Mouse (Mus musculus): ENCODE results near the gene F12. TPM values are rescaled to one million over a fixed set of nuclear protein-coding genes. Genes with fewer than 3 reads are reported as not detected.

The F12 gene
- polyA plus RNA-seq, 1 experiment from 2014 or later = 0.41 TPM

GRCm38 (mm10) chr13:55451785-55452549, 25.4 kb upstream of the F12 start:
- DNase-seq (ENCODE audit: low spot score) (peak; percentile 73), ATAC-seq (ENCODE audit: low FRiP score, low TSS enrichment) (peak; percentile 59)
- TF ChIP-seq CTCF (IDR thresholded peaks at IDR 0.05; ENCODE audit: low read depth) (no peak), EP300 (optimal IDR thresholded peaks at IDR 0.05) (no peak)
- no peak overlapping the region for H3K4me2 ChIP-seq (replicated peaks; ENCODE audit: low read depth)
- H3K27me3 ChIP-seq (ENCODE audit: control insufficient read depth, insufficient read depth, low read length) = no peaks in the 10 kb centered on the region
- H3K4me3 ChIP-seq (ENCODE audit: low read depth, low read length) = no peak overlapping the region
- peaks cover 15% of the 10 kb centered on the region for H3K36me3 ChIP-seq (ENCODE audit: control insufficient read depth, insufficient read depth, low read length)
- H3K27ac ChIP-seq (replicated peaks) = 0 out of 2 replicates have a peak overlapping the region, but pooled peaks have one; percentile 25
- no peak overlapping the region for H3K9ac ChIP-seq (ENCODE audit: low read length)
- no peaks in the 10 kb centered on the region for H3K4me1 ChIP-seq (replicated peaks; ENCODE audit: control insufficient read depth, insufficient read depth)
- no peaks in the 10 kb centered on the region for H3K9me3 ChIP-seq (ENCODE audit: control insufficient read depth, low read length)
- 71% methylated on average over 16 of the region's 16 CpGs for WGBS

GRCm38 (mm10) chr13:55451296-55451695, 24.7 kb upstream of the F12 start:
- Histone ChIP-seq H3K4me2 (replicated peaks; ENCODE audit: low read depth) (no peak overlapping the region), H3K4me1 (replicated peaks; ENCODE audit: control insufficient read depth, insufficient read depth) (no peaks in the 10 kb centered on the region; the same call in 1 of the 2 replicates), H3K27ac (replicated peaks) (0 out of 2 replicates have a peak overlapping the region, but pooled peaks have one; percentile 25), H3K4me3 (ENCODE audit: low read depth, low read length) (no peak overlapping the region), H3K27me3 (ENCODE audit: control insufficient read depth, insufficient read depth, low read length) (no peaks in the 10 kb centered on the region), H3K36me3 (ENCODE audit: control insufficient read depth, insufficient read depth, low read length) (peaks cover 15% of the 10 kb centered on the region), H3K9ac (ENCODE audit: low read length) (no peak overlapping the region), H3K9me3 (ENCODE audit: control insufficient read depth, low read length) (no peaks in the 10 kb centered on the region)
- no peak for TF ChIP-seq CTCF (IDR thresholded peaks at IDR 0.05; ENCODE audit: low read depth)
- WGBS = 79% methylated on average over 10 of the region's 10 CpGs
- DNase-seq (ENCODE audit: low spot score) = no peak
- no peak for ATAC-seq (ENCODE audit: low FRiP score, low TSS enrichment)

GRCm38 (mm10) chr13:55450511-55450980, 24.0 kb upstream of the F12 start:
- H3K36me3 ChIP-seq (ENCODE audit: control insufficient read depth, insufficient read depth, low read length) = peaks cover 15% of the 10 kb centered on the region
- H3K4me1 ChIP-seq (replicated peaks; ENCODE audit: control insufficient read depth, insufficient read depth) = no peaks in the 10 kb centered on the region; the same call in 1 of the 2 replicates
- 87% methylated on average over 11 of the region's 11 CpGs for WGBS
- no peaks in the 10 kb centered on the region for H3K9me3 ChIP-seq (ENCODE audit: control insufficient read depth, low read length)
- no peak overlapping the region for H3K4me3 ChIP-seq (ENCODE audit: low read depth, low read length)
- H3K27ac ChIP-seq (replicated peaks) = 0 out of 2 replicates have a peak overlapping the region, but pooled peaks have one; percentile 4
- DNase-seq (ENCODE audit: low spot score) (no peak), ATAC-seq (ENCODE audit: low FRiP score, low TSS enrichment) (no peak)
- TF ChIP-seq CTCF (IDR thresholded peaks at IDR 0.05; ENCODE audit: low read depth) (no peak), EP300 (optimal IDR thresholded peaks at IDR 0.05) (no peak)
- no peak overlapping the region for H3K4me2 ChIP-seq (replicated peaks; ENCODE audit: low read depth)
- no peaks in the 10 kb centered on the region for H3K27me3 ChIP-seq (ENCODE audit: control insufficient read depth, insufficient read depth, low read length)
- no peak overlapping the region for H3K9ac ChIP-seq (ENCODE audit: low read length)

- no peak overlapping the region for H3K4me3 ChIP-seq (ENCODE audit: low read depth, low read length)
- DNase-seq (ENCODE audit: low spot score) = peak; percentile 69
- H3K27ac ChIP-seq (replicated peaks) = no peak overlapping the region
- no peaks in the 10 kb centered on the region for H3K9me3 ChIP-seq (ENCODE audit: control insufficient read depth, low read length)
- WGBS = 77% methylated on average over 17 of the region's 17 CpGs
- H3K4me1 ChIP-seq (replicated peaks; ENCODE audit: control insufficient read depth, insufficient read depth) = no peaks in the 10 kb centered on the region; the same call in 1 of the 2 replicates
- ATAC-seq (ENCODE audit: low FRiP score, low TSS enrichment) = no peak; the same call in 1 of the 2 replicates
- no peak for TF ChIP-seq CTCF (IDR thresholded peaks at IDR 0.05; ENCODE audit: low read depth)
- no peak for TF ChIP-seq EP300 (optimal IDR thresholded peaks at IDR 0.05)
- H3K4me2 ChIP-seq (replicated peaks; ENCODE audit: low read depth) = no peak overlapping the region
- no peak overlapping the region for H3K9ac ChIP-seq (ENCODE audit: low read length)
- H3K36me3 ChIP-seq (ENCODE audit: control insufficient read depth, insufficient read depth, low read length) = peaks cover 15% of the 10 kb centered on the region
- H3K27me3 ChIP-seq (ENCODE audit: control insufficient read depth, insufficient read depth, low read length) = no peaks in the 10 kb centered on the region
Measured at GRCm38 (mm10) chr13:55449679-55450441, 23.3 kb upstream of the F12 start.

- no peaks in the 10 kb centered on the region; the same call in 1 of the 2 replicates for H3K4me1 ChIP-seq (replicated peaks; ENCODE audit: control insufficient read depth, insufficient read depth)
- ATAC-seq (ENCODE audit: low FRiP score, low TSS enrichment) (no peak), DNase-seq (ENCODE audit: low spot score) (no peak)
- 90% methylated on average over 9 of the region's 9 CpGs for WGBS
- no peaks in the 10 kb centered on the region for H3K27me3 ChIP-seq (ENCODE audit: control insufficient read depth, insufficient read depth, low read length)
- H3K4me3 ChIP-seq (ENCODE audit: low read depth, low read length) = no peak overlapping the region
- no peak overlapping the region for H3K27ac ChIP-seq (replicated peaks)
- peaks cover 15% of the 10 kb centered on the region for H3K36me3 ChIP-seq (ENCODE audit: control insufficient read depth, insufficient read depth, low read length)
- no peak overlapping the region for H3K9ac ChIP-seq (ENCODE audit: low read length)
- H3K4me2 ChIP-seq (replicated peaks; ENCODE audit: low read depth) = no peak overlapping the region
- H3K9me3 ChIP-seq (ENCODE audit: control insufficient read depth, low read length) = no peaks in the 10 kb centered on the region
- TF ChIP-seq CTCF (IDR thresholded peaks at IDR 0.05; ENCODE audit: low read depth) (no peak), EP300 (optimal IDR thresholded peaks at IDR 0.05) (no peak)
Measured at GRCm38 (mm10) chr13:55449205-55449604, 22.6 kb upstream of the F12 start.
